Mouse (Mus musculus) granulocyte monocyte progenitor cell, adult 5-6 weeks (primary cell): ENCODE results near the gene Fbxl19. TPM values are rescaled to one million over a fixed set of nuclear protein-coding genes. Genes with fewer than 3 reads are reported as not detected.

Experiments used
- ATAC-seq: replicated peaks from 2 replicates; pipeline ENCODE4 v1.8.0; 2016; ENCODE audit warnings: mild to moderate bottlenecking, moderate TSS enrichment, inconsistent platforms; ENCODE audit not compliant: poor library complexity, severe bottlenecking
- total RNA-seq, 2 experiments: library from RNA; stranded (forward) in 1 of 2; stranded (reverse) in 1 of 2; fragments of 200-712, 200-1000 nt in 1 of 2; fragments of >200 nt in 1 of 2; fragmentation: Nextera tagmentation in 1 of 2; gene quantifications; 2 replicates each; pipeline ENCODE4 v1.2.3; 2014 to 2017

Fbxl19 gene
- total RNA-seq (2014; fragmentation: Nextera tagmentation) (11.1 and 11.7 TPM in 2 replicates), total RNA-seq (2017) (13.8 and 17.7 TPM in 2 replicates)

- peak; percentile 21; the same call in 1 of the 2 replicates for ATAC-seq
Measured at GRCm38 (mm10) chr7:127744366-127745045, at the start of gene Fbxl19. TSS of gene Fbxl19 (plus strand) at chr7:127744543.

- no peak for ATAC-seq
Measured at GRCm38 (mm10) chr7:127698986-127699385, 45.4 kb upstream of the Fbxl19 start.

- ATAC-seq: no peak
Measured at GRCm38 (mm10) chr7:127700712-127701331, 43.5 kb upstream of the Fbxl19 start.

GRCm38 (mm10) chr7:127703561-127704178 lies 40.7 kb upstream of the Fbxl19 start:
- no peak for ATAC-seq

GRCm38 (mm10) chr7:127704598-127704997 lies 39.7 kb upstream of the Fbxl19 start:
- ATAC-seq: no peak

- ATAC-seq: no peak
Measured at GRCm38 (mm10) chr7:127705706-127706105, 38.6 kb upstream of the Fbxl19 start.

- no peak for ATAC-seq
Measured at GRCm38 (mm10) chr7:127707045-127707956, 37.0 kb upstream of the Fbxl19 start.

- no peak for ATAC-seq
Measured at GRCm38 (mm10) chr7:127707957-127708206, 36.5 kb upstream of the Fbxl19 start.

GRCm38 (mm10) chr7:127708207-127709078 lies 35.9 kb upstream of the Fbxl19 start, which contains the start of gene Bcl7c:
TSS of gene Bcl7c (minus strand) at chr7:127708933.
- ATAC-seq: peak; percentile 77

GRCm38 (mm10) chr7:127709261-127709979 lies 34.9 kb upstream of the Fbxl19 start:
- ATAC-seq: no peak

- no peak for ATAC-seq
Measured at GRCm38 (mm10) chr7:127711031-127711430, 33.3 kb upstream of the Fbxl19 start.

GRCm38 (mm10) chr7:127711456-127711855 lies 32.9 kb upstream of the Fbxl19 start:
- peak; percentile 10; the same call in 1 of the 2 replicates for ATAC-seq

GRCm38 (mm10) chr7:127712461-127713385 lies 31.6 kb upstream of the Fbxl19 start, which contains the start of gene Ctf1:
TSS of gene Ctf1 (plus strand) at chr7:127712736.
- ATAC-seq: peak; percentile 49

- ATAC-seq: no peak
Measured at GRCm38 (mm10) chr7:127714816-127715215, 29.5 kb upstream of the Fbxl19 start.

GRCm38 (mm10) chr7:127716992-127717391 lies 27.4 kb upstream of the Fbxl19 start:
- peak; percentile 74 for ATAC-seq

GRCm38 (mm10) chr7:127718339-127718738 lies 26.0 kb upstream of the Fbxl19 start:
- ATAC-seq: peak; percentile 36; the same call in 1 of the 2 replicates

- ATAC-seq: no peak
Measured at GRCm38 (mm10) chr7:127719258-127719657, 25.1 kb upstream of the Fbxl19 start.

- no peak for ATAC-seq
Measured at GRCm38 (mm10) chr7:127725490-127725889, 18.9 kb upstream of the Fbxl19 start.
